Mouse (Mus musculus) cerebral cortex, adult 2 months (tissue): ENCODE data around the gene Srm.

Source experiments
- WGBS: fragments of 180-500 bp; shearing (Covaris S2); methylation state at CpG from one replicate; pipeline ENCODE4 v1.1.7; 2018; 5-methylcytosine and 5-hydroxymethylcytosine counted together

Srm gene

DNA sequence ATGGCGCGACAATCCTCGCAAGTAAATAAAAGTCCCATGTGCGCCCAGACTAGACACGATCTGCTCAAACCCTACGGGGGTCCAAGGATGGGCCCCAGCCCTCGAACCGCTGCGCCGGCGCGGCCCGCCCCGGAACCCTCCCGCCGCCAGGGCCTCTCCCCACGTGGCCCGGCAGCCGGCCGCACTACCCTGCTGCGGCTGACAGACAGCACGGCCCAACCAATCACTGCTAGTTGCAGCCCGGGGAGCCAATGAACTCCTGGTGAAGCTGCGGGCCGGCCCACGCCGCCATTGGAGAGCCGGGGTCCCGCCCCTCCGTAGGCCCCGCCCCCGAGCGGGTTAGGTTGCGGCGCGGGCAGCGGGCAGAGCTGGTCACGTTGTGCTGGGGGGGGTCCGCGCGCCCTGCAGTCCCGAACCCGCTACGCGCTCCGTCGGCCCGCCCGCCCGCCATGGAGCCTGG is at the start of gene Srm:
TSS of gene Srm (plus strand) at position 333 of the 460 bp plus-strand sequence.
- WGBS = under 1% methylated on average over 50 of the region's 50 CpGs

DNA sequence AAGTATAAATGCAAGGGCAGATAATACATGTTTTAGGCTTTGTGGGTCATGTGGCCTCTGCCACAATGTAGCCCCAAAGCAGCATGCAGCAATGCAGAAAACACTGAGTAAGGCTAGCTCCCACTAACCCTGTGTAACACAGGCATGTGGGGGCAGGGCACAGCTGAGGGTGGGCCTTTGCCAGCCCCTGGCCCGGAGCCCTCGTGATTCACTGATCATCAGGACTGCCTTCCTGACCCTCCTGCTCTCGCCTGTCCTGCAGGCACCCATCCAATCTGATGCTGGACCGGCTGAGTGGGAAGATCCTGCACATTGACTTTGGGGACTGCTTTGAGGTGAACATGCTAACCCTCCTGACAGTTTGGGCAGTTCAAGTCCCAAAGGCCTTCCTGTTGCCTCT is 42.2 kb upstream of the Srm start:
- 82% methylated on average over 4 of the region's 4 CpGs for whole genome bisulfite sequencing

DNA sequence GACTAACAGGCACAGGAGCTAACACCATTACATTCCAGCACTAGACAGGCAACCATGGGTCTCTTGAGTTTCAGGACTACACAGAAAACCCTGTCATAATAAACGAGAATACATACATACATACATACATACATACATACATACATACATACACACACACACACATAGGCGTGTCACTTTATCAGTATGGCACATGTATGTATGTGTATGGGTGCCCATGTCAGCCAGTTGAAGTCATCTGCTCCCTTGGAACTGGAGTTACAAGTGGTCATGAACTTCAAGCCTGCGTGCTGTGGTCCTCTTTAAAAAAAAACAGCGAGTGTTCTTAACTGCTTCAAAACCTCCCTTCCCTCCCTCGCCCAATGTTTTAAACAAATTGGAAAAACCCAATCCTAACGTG is 33.5 kb upstream of the Srm start:
- 24% methylated on average over 6 of the region's 6 CpGs for WGBS

DNA sequence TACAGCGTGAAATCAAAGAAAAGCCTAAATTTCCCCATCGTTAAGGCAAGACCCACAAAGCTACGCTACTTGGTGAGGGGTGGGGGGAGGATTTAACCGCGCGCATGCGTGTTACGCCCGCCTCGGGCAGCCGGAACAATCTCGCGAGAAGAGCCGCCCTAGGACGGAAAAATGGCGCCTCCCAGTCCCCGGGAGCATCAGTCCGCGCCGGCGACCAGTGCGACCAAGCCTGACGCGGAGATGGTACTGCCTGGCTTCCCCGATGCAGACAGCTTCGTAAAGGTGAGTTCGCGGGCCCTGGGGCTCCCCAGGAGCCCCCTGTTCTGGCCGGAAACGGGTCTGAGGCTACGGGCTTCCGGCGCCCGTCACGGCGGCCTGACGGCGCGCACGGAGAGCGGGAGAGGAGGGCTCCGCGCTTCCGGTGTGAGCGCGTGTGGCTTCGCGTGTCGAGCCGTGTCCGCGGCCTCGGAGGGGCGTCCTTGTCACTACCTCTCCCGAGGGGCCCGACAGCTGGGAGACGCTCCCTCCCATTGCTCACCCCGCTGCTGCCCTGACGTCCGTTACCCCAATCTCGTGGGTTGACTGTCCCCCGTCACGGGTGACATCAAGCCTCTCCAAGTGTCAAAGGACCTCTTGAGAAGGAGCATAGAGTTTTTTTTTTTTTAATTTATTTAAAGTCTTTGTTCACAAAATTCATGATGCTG is 32.9 kb upstream of the Srm start, which contains the start of gene Exosc10:
TSS of gene Exosc10 (plus strand) at position 133 of the 704 bp plus-strand sequence.
- WGBS = under 1% methylated on average over 63 of the region's 63 CpGs

DNA sequence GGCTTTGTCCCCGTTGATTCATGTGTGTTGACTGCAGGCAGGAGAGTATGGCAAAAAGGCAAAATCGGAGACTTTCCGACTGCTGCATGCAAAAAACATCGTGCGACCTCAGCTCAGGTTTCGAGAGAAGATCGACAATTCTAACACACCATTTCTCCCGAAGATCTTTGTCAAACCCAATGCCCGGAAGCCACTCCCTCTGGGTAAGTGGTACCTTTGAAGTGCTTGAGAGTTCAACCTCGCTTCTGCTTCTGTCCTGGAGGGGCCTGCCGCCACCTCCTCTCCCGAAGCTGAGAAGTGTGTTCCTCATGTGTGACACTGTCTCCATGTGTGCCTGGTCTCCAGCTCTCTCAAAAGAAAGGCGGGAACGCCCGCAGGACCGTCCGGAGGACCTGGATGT is 28.6 kb upstream of the Srm start:
- WGBS = 94% methylated on average over 17 of the region's 17 CpGs

DNA sequence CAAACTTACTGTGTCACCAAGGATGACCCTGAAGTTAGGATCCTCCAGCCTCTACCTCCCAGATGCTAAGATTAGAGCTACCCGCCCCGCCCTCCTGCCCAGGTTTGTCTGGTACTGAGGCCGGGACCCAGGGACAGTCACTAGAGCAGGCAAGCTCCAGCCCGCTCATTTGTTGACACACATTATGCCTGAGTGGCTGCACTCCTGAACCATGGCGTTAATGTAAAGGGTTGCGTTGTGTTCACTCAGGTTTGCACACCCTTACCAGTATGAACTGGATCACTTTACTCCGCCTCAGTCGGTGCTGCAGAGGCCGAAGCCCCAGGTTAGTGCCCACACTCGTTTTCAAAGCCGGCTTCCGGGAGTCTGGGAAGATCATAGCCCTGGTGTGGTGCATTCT is 27.7 kb upstream of the Srm start:
- WGBS = 93% methylated on average over 12 of the region's 12 CpGs

DNA sequence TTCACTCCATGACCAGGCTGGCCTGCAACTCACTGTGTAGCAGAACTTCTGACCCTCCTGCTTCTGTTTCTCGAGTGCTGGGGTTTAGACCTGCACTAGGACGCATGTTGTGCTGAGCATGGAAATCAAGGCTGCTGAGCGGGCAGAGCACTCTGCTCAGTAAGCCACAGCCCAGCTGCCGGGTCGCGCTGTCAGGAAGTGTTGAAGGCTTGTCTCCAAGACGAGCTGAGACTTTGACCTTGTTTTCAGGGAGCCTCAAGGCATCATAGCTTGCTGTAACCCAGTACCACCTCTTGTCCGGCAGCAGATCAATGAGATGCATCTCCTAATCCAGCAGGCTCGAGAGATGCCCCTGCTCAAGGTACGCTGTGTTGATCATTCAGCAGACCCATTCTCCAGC is 21.2 kb upstream of the Srm start:
- 83% methylated on average over 10 of the region's 10 CpGs for WGBS

DNA sequence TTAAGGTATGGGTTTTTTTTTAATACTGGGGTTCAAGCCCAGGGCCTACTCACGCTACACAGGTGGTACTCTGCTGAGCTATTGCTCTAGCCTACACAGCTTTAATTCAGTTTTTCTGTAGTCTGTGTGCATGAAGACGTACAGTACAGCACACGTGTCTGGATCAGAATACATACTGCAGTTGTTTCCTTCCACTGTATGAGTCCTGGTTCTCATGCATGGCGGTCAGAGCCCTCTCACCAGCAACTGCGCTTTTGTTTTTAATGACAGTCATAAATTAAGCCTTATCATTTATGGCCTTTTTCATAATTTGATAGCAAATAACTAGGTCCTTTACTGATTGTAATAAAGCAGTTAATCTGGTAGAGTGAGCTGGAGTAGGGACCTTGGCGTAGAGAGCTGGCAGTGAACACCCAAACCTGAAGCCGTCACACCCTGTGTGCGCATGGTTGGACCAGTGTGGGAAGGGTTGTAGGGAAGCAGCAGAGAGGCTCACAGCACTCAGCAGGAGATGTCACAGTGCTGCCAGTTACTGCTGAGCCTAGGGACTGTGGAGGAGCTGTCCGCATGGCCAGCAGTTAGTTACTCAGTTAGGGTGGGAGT is 20.5 kb upstream of the Srm start:
- 94% methylated on average over 9 of the region's 9 CpGs for WGBS

DNA sequence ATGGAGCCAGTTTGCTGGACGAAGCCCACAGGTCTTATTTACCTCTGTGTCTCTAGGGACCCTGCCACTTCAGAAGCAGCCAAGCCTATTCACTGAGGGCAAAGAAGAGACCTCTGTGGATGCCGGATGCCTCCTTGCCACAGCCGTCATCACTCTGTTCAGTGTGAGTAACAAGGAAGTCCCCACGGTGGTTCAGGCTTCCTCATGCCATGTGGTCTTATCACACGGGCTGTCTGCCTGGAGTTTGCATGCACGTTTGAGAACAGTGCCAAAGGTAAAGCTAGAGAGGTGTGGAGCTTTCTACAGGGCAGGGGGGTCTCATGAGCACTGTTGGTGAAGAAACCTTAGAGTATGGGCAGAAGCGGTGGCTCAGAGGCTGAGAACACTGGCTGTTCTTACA is 18.1 kb upstream of the Srm start:
- 87% methylated on average over 7 of the region's 7 CpGs for WGBS

DNA sequence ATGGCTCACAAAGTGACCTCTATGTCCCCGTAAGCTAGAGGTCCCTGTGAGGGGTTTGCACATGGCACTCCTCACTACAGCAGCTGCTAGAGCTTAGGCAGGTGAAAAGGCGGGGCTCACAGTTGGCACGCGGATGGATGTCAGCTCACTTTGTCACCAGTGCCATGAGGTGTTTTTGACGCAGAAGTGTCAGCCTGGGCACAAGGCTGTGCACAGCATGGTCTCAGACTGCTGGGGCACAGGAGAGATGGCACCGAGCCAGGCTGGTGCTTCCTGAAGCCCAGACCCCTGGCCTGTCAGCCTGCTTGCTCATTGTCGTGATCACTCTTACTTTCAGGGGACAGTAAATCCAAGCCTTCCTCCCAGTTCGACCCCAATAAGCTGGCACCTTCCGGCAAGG is 10.5 kb upstream of the Srm start:
- 86% methylated on average over 9 of the region's 9 CpGs for WGBS

DNA sequence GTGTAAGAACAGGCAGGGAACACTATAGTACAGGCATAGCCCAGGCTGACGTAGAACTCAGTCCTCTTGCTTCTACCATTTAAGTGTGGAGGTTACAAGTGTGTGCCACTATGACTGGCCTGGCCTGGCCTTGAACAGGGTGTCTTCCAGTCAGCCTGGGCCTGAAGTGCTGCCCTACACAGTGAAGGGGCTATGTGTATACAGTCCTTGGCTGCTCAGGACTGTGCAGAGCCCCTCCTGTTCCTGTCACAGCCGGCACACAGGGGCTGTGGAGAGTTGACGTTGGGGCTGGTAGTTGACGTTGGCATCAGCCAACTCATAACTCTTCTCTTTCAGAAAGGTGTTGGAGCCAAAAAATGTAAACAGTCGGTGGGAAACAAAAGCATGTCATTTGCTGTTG is 9.9 kb upstream of the Srm start:
- WGBS = 83% methylated on average over 5 of the region's 5 CpGs

DNA sequence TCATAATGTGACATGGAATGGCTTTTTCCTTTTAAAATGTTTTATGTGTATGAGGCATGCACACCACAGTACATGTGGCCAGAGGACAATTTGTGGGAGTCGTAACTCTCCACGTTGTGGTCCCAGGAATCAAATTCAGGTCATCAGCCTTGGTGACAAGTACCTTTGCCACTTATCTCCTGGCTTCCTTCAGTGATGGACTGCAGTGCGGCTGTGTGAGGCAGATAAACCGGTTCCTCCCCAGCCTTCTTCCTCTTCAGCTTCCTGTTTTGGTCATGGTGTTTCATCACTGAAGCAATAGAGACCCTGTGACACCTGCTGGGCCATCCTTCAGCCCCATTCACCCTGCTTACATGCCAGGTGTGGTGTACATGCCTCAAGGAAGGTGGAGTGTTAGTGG is 8.0 kb upstream of the Srm start:
- WGBS = 77% methylated on average over 4 of the region's 4 CpGs

DNA sequence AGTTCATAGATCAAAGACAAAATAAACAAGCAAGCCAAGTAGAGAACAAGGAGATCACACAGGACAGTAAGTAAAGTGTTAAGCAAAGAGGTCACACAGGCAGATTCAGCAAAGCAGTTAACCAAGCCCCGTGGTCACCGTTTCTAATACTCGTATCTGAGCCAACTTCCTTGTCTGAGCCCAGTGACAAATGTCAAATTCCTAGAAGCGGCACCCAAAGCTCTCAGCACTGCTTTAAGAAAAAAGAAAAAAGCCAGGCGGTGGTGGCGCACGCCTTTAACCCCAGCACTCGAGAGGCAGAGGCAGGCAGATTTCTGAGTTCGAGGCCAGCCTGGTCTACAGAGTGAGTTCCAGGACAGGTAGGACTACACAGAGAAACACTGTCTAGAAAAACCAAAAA is 4.7 kb upstream of the Srm start:
- WGBS = 79% methylated on average over 9 of the region's 9 CpGs

DNA sequence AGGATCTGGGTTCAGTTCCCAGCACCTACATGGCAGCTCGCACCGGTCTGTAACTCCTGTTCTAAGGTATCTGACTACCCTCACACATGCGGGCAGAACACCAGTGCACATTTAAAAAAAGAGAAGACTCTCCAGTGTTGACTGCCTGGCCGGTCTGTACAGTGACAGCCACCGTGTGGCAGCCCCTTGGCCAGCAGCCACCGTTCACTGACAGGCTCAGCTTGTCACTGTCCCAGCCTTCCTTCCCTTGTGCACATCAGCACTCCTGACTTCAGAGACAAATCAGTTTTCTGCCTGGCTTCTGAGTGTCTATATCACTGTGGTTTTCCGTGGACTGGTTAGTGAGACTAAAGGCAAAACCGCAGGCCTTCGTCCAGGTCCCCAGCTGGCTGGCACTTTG is 2.5 kb upstream of the Srm start:
- WGBS = 58% methylated on average over 9 of the region's 9 CpGs

DNA sequence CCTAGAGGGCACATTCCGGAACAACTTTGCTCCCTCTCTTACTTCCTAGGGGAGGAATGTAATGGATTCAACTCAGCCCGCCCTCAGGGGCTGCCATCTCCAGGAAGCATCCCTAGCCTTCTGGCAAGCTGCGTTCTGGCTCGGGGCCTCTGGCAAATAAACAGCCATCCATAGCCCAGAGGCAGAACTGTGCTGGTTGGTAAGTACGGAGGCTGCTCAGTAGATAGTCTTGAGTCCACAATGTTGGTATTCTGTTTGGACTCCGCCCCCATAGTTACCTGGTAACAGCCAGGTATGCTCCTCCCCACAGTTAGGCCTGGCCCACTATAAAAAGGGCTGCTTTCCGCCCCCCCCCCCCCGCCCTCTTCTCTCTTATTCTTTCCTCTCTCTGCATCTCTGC is 1.7 kb upstream of the Srm start:
- 65% methylated on average over 8 of the region's 8 CpGs for WGBS

DNA sequence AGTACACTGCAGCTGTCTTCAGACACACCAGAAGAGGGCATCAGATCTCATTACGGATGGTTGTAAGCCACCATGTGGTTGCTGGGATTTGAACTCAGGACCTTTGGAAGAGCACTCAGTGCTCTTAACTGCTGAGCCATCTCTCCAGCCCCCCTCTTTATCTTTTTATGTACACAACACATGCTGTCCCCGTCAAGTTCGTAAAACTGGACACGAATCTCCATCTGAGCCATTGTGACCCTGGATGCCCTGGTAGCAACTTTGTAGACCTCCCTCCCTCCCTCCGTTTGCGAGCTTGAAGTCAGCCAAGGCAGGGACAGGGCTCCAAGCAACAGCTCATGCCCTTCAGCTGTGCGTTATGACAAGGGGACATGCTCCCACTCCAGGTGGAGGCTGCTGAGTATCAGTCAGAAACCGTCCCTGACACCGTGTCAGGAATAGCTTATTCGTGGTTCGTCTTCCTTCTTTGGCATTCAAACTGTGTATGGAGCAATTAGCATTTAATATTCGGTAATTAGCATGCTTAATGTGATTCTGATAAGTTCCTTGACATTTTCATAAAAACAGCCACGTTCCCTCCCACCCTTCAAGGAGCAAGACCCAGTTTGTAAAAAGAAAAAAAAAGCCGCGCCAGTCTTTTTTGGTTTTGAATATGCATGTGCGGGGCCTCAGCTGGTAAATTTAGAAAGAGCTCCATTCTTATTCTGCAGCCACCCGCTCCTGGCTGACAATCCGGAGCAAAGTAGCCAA is 707 bp upstream of the Srm start:
- WGBS = 2% methylated on average over 18 of the region's 18 CpGs

DNA sequence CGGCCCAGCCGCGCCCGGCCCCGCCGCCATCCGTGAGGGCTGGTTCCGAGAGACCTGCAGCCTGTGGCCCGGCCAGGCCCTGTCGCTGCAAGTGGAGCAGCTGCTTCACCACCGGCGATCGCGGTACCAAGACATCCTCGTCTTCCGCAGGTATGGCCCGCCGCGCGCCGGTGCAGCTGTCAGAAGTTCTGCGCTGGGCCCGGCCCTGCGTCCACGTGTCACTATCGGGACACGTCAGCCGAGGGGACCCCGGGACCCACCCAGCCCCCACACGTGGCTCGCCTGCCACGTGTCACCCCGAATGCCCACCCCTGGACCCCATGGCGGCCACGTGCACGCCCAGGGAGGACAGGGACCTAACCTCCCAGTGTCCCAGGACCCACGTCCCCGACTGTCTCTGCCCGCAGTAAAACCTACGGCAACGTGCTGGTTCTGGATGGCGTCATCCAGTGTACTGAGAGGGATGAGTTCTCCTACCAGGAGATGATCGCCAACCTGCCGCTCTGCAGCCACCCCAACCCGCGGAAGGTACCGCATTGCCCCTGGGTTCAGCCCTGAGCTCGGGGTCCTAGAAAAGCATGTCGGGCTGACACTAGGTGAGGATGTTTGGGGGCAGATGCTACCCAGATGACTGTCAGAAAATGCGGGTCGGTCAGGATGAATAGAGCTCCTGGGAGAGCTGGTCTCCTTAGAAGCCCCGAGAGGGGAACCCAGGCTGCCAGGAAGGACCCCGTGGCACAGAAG is 506 bp downstream of the Srm start:
- under 1% methylated on average over 53 of the region's 53 CpGs for WGBS

DNA sequence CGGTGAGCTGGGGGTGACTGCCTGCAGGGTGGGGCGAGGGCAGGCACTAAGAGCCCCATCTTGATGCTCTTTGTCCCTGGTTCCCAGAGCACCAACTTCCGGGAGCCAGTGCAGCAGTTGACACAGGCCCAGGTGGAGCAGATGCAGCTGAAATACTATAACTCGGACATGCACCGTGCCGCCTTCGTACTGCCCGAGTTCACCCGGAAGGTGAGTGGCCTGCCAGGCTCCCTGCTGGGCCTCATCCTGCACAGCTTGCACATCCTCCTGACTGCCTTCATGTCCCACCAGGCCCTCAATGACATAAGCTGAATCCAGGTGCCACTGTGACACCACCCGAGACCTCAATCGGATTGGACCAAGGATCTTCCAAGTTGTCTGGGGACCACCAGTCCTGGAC is 2.7 kb downstream of the Srm start:
- 81% methylated on average over 11 of the region's 11 CpGs for WGBS

DNA sequence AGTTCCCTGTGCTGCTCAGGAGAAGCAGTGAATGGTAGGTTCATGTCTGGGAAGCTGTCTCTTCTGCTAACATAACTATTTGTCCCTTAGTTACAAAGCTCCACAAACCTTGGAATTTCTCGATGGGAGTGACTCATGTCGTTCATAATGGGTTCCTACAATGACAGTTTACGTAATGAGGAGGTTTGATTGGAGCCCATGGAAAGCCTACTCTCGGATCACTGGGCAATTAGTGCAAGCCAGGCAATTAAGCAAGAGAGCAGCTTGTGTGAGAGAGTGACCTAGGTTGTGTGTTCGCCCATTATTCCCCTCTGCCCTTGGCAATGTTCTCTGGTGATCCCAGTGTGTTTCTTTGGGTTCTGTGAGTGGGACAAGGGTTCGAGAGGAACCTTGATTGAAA is 4.6 kb downstream of the Srm start:
- WGBS = 56% methylated on average over 6 of the region's 6 CpGs

DNA sequence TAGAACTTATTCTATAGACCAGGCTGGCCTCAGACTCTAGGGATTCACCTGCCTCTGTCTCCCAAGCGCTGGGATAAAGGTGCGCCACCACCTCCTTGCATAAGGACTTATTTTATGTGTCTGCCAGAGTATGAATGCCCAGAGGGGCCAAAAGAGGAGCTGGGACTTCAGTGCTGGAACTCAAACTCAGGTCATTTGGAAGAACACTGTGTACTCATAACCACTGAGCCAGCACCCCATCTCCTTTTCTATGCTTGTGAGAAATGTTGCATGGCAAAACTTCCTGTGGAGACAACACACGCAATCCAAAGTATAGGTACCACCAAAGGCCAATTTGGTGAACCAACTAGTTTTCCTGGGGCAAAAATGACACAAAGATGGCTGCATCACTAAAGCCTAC is 5.4 kb downstream of the Srm start:
- WGBS = 99% methylated on average over 3 of the region's 3 CpGs

DNA sequence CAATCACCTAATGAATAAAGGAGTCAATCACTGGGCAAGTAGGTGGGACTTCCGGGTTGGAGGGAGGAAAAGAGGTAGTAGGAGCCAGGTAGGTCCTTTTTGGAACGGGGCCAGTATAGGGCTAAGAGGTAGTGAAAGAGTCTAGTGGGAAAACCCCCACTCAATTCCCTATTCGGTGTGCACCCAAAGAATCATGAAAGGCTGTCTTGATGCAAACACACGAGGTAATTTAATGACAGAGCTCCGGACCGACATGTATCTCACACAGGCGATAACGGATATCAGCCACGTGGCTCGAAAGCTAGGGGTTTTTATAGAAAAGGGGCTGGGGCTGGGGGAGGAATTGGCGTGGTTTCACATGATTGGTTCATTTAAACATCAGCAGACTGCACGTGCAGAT is 7.5 kb downstream of the Srm start:
- WGBS = 96% methylated on average over 12 of the region's 12 CpGs

DNA sequence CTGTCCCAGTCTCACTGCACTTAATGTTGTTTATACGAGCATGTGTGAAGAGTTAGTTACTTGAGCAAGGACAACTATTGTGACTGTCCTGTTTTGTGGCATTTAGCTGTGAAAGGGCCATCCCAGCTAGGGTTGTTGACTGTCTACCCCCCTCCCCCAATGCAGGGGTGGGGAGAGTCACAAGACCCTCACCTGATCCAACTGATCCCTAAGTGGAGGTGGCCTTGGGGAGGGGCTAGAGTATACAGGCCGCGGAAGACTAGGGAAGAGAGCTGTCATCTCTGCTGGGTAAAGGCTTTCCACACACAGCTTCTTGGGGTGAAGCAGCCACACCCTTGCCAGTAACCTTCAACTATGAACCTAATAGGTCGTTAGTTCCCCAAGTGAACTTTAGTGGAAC is 9.0 kb downstream of the Srm start:
- WGBS = 88% methylated on average over 4 of the region's 4 CpGs
